Mouse (Mus musculus) intestine, postnatal 0 days (tissue): Measurements from ENCODE around the gene Esp18. TPM values are rescaled to one million over a fixed set of nuclear protein-coding genes. Genes with fewer than 3 reads are reported as not detected.

Experiments
- ATAC-seq: fragments of 200-750 bp; cut with Nextera tagmentation; 2 replicates; pipeline ENCODE4 v1.8.0; 2017; ENCODE audit warnings: mild to moderate bottlenecking, moderate TSS enrichment, moderate library complexity
- H3K27ac ChIP-seq: fragments of 300-500 bp; sonication (generic); 2 replicates; pipeline ENCODE4 v1.5.1; 2014; ENCODE audit warnings: mild to moderate bottlenecking, low read depth, low read length, moderate library complexity
- H3K27me3 ChIP-seq: fragments of 300-500 bp; sonication (generic); replicated peaks from 2 replicates; pipeline ENCODE4 v1.6.1; 2014; ENCODE audit warnings: low read length, mixed read lengths; ENCODE audit not compliant: control insufficient read depth, insufficient read depth
- H3K36me3 ChIP-seq: fragments of 300-500 bp; sonication (generic); 2 replicates; pipeline ENCODE4 v1.6.1; 2014; ENCODE audit warnings: mild to moderate bottlenecking, moderate library complexity; ENCODE audit not compliant: control insufficient read depth, insufficient read depth
- H3K4me1 ChIP-seq: fragments of 300-500 bp; sonication (generic); replicated peaks from 2 replicates; pipeline ENCODE4 v1.6.1; 2014; ENCODE audit warnings: antibody characterized with exemption, low read length, mixed read lengths; ENCODE audit not compliant: control insufficient read depth, insufficient read depth
- H3K4me2 ChIP-seq: fragments of 300-500 bp; sonication (generic); replicated peaks from 2 replicates; pipeline ENCODE4 v1.6.1; 2014; ENCODE audit warnings: low read depth, mild to moderate bottlenecking, moderate library complexity
- H3K4me3 ChIP-seq: fragments of 300-500 bp; sonication (generic); 2 replicates; pipeline ENCODE4 v1.5.1; 2014; ENCODE audit warnings: low read depth, low read length
- H3K9ac ChIP-seq: fragments of 300-500 bp; sonication (generic); 2 replicates; pipeline ENCODE4 v1.6.1; 2014; ENCODE audit warnings: mild to moderate bottlenecking, low read depth, low read length
- H3K9me3 ChIP-seq: fragments of 300-500 bp; sonication (generic); 2 replicates; pipeline ENCODE4 v1.6.1; 2016; ENCODE audit warnings: mixed run types; ENCODE audit not compliant: control insufficient read depth
- CTCF ChIP-seq: sonication (generic); IDR thresholded peaks from 2 replicates; pipeline ENCODE4 v1.5.1; 2016; ENCODE audit warnings: low read depth, mild to moderate bottlenecking, control low read depth, antibody characterized with exemption, moderate library complexity
- WGBS: fragments of 180-500 bp; shearing (Covaris S2); extraction: QIAGEN DNeasy Blood & Tissue Kit; methylation state at CpG from one replicate; pipeline ENCODE4 v1.1.7; 2014; 5-methylcytosine and 5-hydroxymethylcytosine counted together
- microRNA-seq: library from miRNA; unstranded; fragments of <30 nt; microRNA quantifications from one replicate; pipeline ENCODE4, GENCODE M21; 2016
- polyA plus RNA-seq: library from polyadenylated mRNA; unstranded; fragments of >200 nt; fragmentation: Nextera tagmentation; extraction: Ambion mirVana; gene quantifications from 2 replicates; pipeline ENCODE4 v1.2.1, GENCODE M21; 2015

The Esp18 gene
- polyA plus RNA-seq: not detected in 2 replicates

- no peaks in the 10 kb centered on the region for H3K9me3 ChIP-seq
- ATAC-seq: no peak
- no peak within 1 kb of the TSS for H3K9ac ChIP-seq
- H3K27ac ChIP-seq: no peak within 1 kb of the TSS
- H3K4me3 ChIP-seq: no peak within 1 kb of the TSS
- WGBS: 74% methylated on average over 2 of the region's 2 CpGs
- no peak within 1 kb of the TSS for H3K4me2 ChIP-seq
- no peak for TF ChIP-seq CTCF
- H3K27me3 ChIP-seq: no peaks in the 10 kb centered on the region
- no peaks in the 10 kb centered on the region for H3K36me3 ChIP-seq
- H3K4me1 ChIP-seq: no peaks in the 10 kb centered on the region
These were observed at the start of gene Esp18 for GRCm38 (mm10) chr17:39406059-39406458. Esp18 (plus strand) TSS chr17:39406359.

- Histone ChIP-seq H3K36me3 (no peaks in the 10 kb centered on the region), H3K4me1 (no peaks in the 10 kb centered on the region), H3K4me2 (no peak overlapping the region), H3K27me3 (no peaks in the 10 kb centered on the region), H3K27ac (no peak overlapping the region), H3K9ac (no peak overlapping the region), H3K4me3 (no peak overlapping the region), H3K9me3 (no peaks in the 10 kb centered on the region)
- WGBS: 57% methylated on average over 3 of the region's 3 CpGs
- ATAC-seq: no peak
- TF ChIP-seq CTCF: no peak
These were observed 42.8 kb upstream of the Esp18 start for GRCm38 (mm10) chr17:39363316-39363715.

Small RNA genes lying within 50 kb of the gene (microRNA-seq; reads per million reads assigned to microRNA genes)
- not detected for gene Gm26429

Other genes with a start within 250 kb of the Esp18 start
- gene Esp16, start 129.8 kb downstream of the Esp18 start, polyA plus RNA-seq: not detected in 2 replicates
- not detected in 2 replicates for gene Esp15, start 234.6 kb downstream of the Esp18 start, polyA plus RNA-seq